Mouse (Mus musculus): ENCODE data around the gene Fxyd7.

The Fxyd7 gene

GRCm38 (mm10) chr7:30996491-30996890, 54.8 kb downstream of the Fxyd7 start:
- no peak for DNase-seq

- no peak for DNase-seq
Measured at GRCm38 (mm10) chr7:30993986-30994385, 57.3 kb downstream of the Fxyd7 start.

All from cerebellum, adult 9-11 months (tissue).